Mouse (Mus musculus) liver, adult 2 months (tissue): ENCODE measurements around the gene Col5a1. TPM values are rescaled to one million over a fixed set of nuclear protein-coding genes. Genes with fewer than 3 reads are reported as not detected.

Source experiments
- DNase-seq: peaks from one replicate; pipeline ENCODE4 v3.0.0-alpha.2; 2011; ENCODE audit warnings: low read depth, low spot score; ENCODE audit errors: extremely low read depth
- H3K27ac ChIP-seq: fragments of 200-500 bp; replicated peaks from 2 replicates; pipeline ENCODE4 v1.5.1; 2012; ENCODE audit warnings: low read depth, mild to moderate bottlenecking, control low read depth, inconsistent platforms, low read length; ENCODE audit not compliant: insufficient read depth
- H3K27me3 ChIP-seq: fragments of 200-500 bp; 2 replicates; pipeline ENCODE4 v1.6.1; 2012; ENCODE audit warnings: mild to moderate bottlenecking, moderate library complexity, low read length, inconsistent platforms; ENCODE audit not compliant: control insufficient read depth, insufficient read depth
- H3K36me3 ChIP-seq: fragments of 200-500 bp; 2 replicates; pipeline ENCODE4 v1.6.1; 2012; ENCODE audit warnings: low read length, inconsistent platforms; ENCODE audit not compliant: control insufficient read depth, insufficient read depth
- H3K4me1 ChIP-seq: fragments of 200-500 bp; 2 replicates; pipeline ENCODE4 v1.6.1; 2011; ENCODE audit warnings: low read length; ENCODE audit not compliant: control insufficient read depth, insufficient read depth
- H3K4me3 ChIP-seq: fragments of 200-500 bp; 2 replicates; pipeline ENCODE4 v1.5.1; 2011; ENCODE audit warnings: low read depth, mild to moderate bottlenecking, control low read depth, low read length, moderate library complexity; ENCODE audit not compliant: insufficient read depth
- H3K79me2 ChIP-seq: fragments of 200-500 bp; 2 replicates; pipeline ENCODE4 v1.6.1; 2012; ENCODE audit warnings: inconsistent platforms, mild to moderate bottlenecking, low read length, moderate library complexity; ENCODE audit not compliant: control insufficient read depth, insufficient read depth
- H3K9ac ChIP-seq: fragments of 200-500 bp; 2 replicates; pipeline ENCODE4 v1.6.1; 2012; ENCODE audit warnings: low read depth, mild to moderate bottlenecking, control low read depth, inconsistent platforms, low read length
- CTCF ChIP-seq: fragments of 200-500 bp; IDR thresholded peaks from 2 replicates; pipeline ENCODE4 v1.5.1; 2011; ENCODE audit warnings: low read depth, low read length, control low read depth
- POLR2A ChIP-seq: fragments of 200-500 bp; IDR thresholded peaks from 2 replicates; pipeline ENCODE4 v1.6.1; 2011; ENCODE audit warnings: low read length, control low read depth; ENCODE audit not compliant: insufficient read depth; ENCODE audit errors: extremely low read depth
- WGBS: fragments of 180-500 bp; shearing (Covaris S2); methylation state at CpG from one replicate; pipeline ENCODE4 v1.1.7; 2018; 5-methylcytosine and 5-hydroxymethylcytosine counted together
- polyA plus RNA-seq: library from polyadenylated mRNA; depleted of rRNA; stranded (reverse); fragments of >200 nt; gene quantifications from 2 replicates; pipeline ENCODE4 v1.2.3, GENCODE M21; 2012
- total RNA-seq: library from RNA; depleted of rRNA; stranded (reverse); fragments of >200 nt; gene quantifications from 2 replicates; pipeline ENCODE4 v1.2.3, GENCODE M21; 2014

Col5a1 gene
- total and polyA plus RNA-seq, 2 experiments, result 2.0 to 2.1 TPM

DNA sequence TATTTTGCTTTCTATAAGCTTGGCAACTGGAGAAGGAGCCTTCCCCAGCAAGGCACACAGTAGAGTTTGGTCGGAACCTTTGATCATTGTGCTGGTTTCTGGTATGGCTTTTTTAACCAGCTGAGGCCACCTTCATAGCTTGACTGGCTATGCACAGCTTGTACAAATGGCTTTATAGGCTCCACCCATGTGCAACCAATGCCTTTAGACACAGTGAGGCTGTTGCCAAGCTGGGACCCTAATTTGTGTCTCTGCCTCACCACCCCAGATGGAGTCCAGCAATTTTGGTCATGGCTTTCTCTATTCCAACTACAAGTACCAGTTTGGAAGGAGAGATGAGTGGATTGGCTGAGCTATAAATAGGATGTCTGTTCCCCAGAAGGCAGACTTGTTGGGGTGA, 15.6 kb upstream of the Col5a1 start:
- Histone ChIP-seq H3K4me3 (no peak overlapping the region), H3K27me3 (no peaks in the 10 kb centered on the region), H3K9ac (no peak overlapping the region), H3K27ac (no peak overlapping the region), H3K36me3 (no peaks in the 10 kb centered on the region), H3K79me2 (no peaks in the 10 kb centered on the region), H3K4me1 (no peaks in the 10 kb centered on the region)
- DNase-seq, result no peak
- TF ChIP-seq CTCF, result no peak
- TF ChIP-seq POLR2A, result no peak
- 94% methylated on average over 1 of the region's 1 CpGs for WGBS

DNA sequence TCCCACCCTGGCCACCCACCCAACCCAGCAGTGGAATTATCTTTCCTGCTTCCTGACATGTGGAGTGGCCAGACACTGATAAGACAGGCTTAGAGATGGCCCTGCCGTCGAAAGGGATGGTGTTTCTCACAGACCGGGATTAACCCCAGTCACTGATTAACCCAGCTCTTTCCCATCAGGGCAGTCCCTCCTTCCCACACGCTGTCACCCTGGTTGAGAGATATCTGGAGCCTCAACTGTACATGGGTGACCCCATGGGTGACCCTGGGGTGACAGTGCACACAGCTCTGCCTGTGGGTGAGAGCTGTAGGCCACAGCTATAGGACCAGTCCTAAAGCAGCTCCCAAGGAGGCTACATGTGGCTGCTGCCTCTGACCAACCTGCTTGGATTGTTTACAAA, 15.2 kb upstream of the Col5a1 start:
- TF ChIP-seq POLR2A, result no peak
- no peak for TF ChIP-seq CTCF
- no peaks in the 10 kb centered on the region for H3K79me2 ChIP-seq
- no peak overlapping the region for H3K4me3 ChIP-seq
- 10% methylated on average over 4 of the region's 4 CpGs for WGBS
- no peaks in the 10 kb centered on the region for H3K4me1 ChIP-seq
- H3K9ac ChIP-seq, result no peak overlapping the region
- no peak overlapping the region for H3K27ac ChIP-seq
- no peaks in the 10 kb centered on the region for H3K36me3 ChIP-seq
- DNase-seq, result no peak
- no peaks in the 10 kb centered on the region for H3K27me3 ChIP-seq

DNA sequence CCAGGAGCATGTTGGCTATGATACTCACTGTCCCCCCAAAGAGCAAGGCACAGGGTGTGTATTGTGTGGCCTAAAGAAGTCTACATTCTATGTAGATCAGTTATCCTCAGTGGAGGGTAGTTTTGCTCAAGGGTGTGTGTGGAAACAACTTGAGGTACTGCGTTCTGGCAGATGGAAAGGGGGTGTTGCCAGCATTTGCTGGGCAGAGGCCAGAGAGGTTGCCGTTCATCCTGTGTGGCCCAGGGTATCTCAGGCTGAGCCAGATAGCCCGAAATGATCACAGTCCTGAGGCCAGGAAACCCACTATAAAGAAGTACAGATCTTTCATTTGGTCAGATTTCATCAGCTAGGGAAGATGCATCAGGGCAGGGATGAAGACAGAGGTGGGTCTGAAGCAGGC, 13.9 kb upstream of the Col5a1 start:
- WGBS, result 63% methylated on average over 3 of the region's 3 CpGs
- Histone ChIP-seq H3K4me3 (no peak overlapping the region), H3K27ac (no peak overlapping the region), H3K36me3 (no peaks in the 10 kb centered on the region), H3K4me1 (no peaks in the 10 kb centered on the region), H3K27me3 (no peaks in the 10 kb centered on the region), H3K79me2 (no peaks in the 10 kb centered on the region), H3K9ac (no peak overlapping the region)
- TF ChIP-seq CTCF (no peak), POLR2A (no peak)
- DNase-seq, result no peak

DNA sequence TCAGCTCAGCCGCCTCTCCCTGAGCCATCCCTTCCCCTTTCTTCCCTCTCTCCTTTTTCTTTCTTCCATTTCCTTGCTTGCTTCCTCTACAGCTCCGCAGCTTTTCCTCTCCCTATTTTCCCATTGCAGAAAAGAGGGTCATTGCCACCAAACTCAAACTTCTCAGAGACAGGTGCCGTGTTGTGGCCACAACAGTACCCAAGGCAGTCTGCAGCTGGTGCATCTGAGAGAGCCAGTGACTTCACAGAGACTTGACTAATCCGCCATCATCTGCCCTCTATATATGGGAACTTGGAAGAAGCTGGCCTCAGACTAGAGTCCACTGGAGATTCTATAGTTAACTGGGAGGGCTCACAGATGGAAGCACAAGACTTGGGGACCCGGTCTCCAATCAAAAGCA, 13.2 kb upstream of the Col5a1 start:
- 88% methylated on average over 5 of the region's 5 CpGs for WGBS
- H3K27me3 ChIP-seq, result no peaks in the 10 kb centered on the region
- no peaks in the 10 kb centered on the region for H3K36me3 ChIP-seq
- no peak overlapping the region for H3K9ac ChIP-seq
- no peaks in the 10 kb centered on the region for H3K4me1 ChIP-seq
- TF ChIP-seq POLR2A, result no peak
- TF ChIP-seq CTCF, result no peak
- no peak overlapping the region for H3K4me3 ChIP-seq
- no peak overlapping the region for H3K27ac ChIP-seq
- no peak for DNase-seq
- H3K79me2 ChIP-seq, result no peaks in the 10 kb centered on the region

DNA sequence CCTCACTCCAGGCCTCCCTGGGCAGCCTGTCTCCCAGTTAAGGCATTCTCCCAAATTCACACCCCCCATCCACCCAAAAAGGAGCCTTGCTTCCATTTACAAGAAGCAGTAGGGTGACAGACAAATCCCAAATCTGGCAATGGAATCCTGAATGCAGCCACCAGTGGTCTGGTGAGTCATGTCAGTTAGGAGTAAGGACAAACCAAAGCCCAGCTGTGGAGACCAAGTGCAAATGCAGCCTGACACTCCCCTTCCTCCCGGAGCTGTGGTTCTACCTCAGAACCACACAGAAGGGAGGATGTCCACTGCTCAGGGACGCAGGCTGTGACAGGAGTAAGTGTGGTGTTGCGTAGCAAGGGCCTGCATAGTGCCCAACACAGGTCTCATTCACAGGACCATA, 11.6 kb upstream of the Col5a1 start:
- H3K4me3 ChIP-seq, result no peak overlapping the region
- no peaks in the 10 kb centered on the region for H3K4me1 ChIP-seq
- H3K9ac ChIP-seq, result no peak overlapping the region
- H3K27me3 ChIP-seq, result no peaks in the 10 kb centered on the region
- H3K36me3 ChIP-seq, result no peaks in the 10 kb centered on the region
- 85% methylated on average over 3 of the region's 3 CpGs for WGBS
- H3K27ac ChIP-seq, result no peak overlapping the region
- H3K79me2 ChIP-seq, result no peaks in the 10 kb centered on the region
- DNase-seq, result no peak
- TF ChIP-seq POLR2A (no peak), CTCF (no peak)

DNA sequence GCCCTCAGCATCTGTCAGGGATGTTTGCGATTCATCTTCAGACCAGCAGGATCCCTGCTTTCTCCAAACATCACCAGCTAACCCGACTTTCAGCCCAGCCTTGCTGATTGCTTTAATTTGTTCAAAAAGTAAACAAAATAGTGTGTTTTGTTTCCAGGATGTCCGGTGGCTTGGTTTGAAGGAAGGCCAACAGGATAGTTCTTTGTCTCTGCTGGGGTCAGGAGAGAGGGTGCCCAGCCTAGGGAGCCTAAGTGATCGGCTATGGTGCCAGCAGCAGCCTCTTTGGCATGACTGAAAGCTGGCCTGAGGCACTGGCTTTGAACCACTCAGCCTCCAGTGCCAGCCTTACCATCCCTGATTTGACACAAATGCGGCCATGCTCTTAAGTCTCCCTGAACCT, 11.0 kb upstream of the Col5a1 start:
- H3K27ac ChIP-seq, result no peak overlapping the region
- no peaks in the 10 kb centered on the region for H3K36me3 ChIP-seq
- TF ChIP-seq CTCF, result no peak
- no peak for TF ChIP-seq POLR2A
- no peak overlapping the region for H3K9ac ChIP-seq
- WGBS, result 58% methylated on average over 5 of the region's 5 CpGs
- DNase-seq, result no peak
- H3K27me3 ChIP-seq, result no peaks in the 10 kb centered on the region
- no peaks in the 10 kb centered on the region for H3K79me2 ChIP-seq
- no peaks in the 10 kb centered on the region for H3K4me1 ChIP-seq
- H3K4me3 ChIP-seq, result no peak overlapping the region
